13 mouse cellular contexts compared by ENCODE assay signal in the genomic region with DNA sequence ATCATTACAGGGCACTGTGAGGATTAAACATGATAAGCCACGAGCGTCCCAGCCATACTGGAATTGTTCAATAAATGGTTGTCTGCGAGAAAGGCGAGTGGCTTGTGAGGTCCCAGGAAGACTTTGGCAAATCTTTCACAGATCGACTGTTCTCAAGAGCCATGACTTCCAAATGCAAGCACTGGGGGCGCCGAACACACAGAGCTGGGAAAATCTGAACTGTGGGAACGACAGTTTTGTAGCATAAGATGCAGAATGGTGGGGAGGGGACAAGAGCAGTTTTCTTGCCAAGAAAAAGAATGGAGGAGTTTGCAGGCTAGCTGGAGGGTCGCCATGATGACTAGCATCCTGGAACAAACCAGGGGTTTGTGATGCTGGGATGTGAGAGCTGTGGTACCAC.
DNase-seq lines count a peak whose midpoint lies in the region; TF ChIP-seq lines count a peak whose summit lies in the region.
"Had no signal": no experiment of that assay in that cellular context is flagged by ENCODE, and none has a peak within 500 bp of the region (broad histone marks: within the 10 kb centered on the region; RNA-seq: fewer than 3 reads in every experiment).

No protein-coding gene starts in this region.

- intact Hi-C loops in gastrocnemius, adult 2 months (cut with DNase I) = no loop called here
- intact Hi-C loops in left cerebral cortex, postnatal 14 days (cut with DNase I) = no loop called here
- intact Hi-C loops in left cerebral cortex, postnatal 36 days (cut with DNase I) = no loop called here

- TF ChIP-seq POLR2A in cortical plate, adult 2 months (IDR thresholded peaks at IDR 0.05; ENCODE audit: extremely low read depth, insufficient read depth, low read length) = no peak

- H3K27ac ChIP-seq in gastrocnemius, adult 2 months = no peak overlapping the region
- H3K27ac ChIP-seq in cortical plate, adult 2 months (ENCODE audit: insufficient read depth, low read length) = no peak overlapping the region
- H3K27ac ChIP-seq: heart, embryonic 10.5 days had no signal

- H3K4me1 ChIP-seq in cortical plate, adult 2 months (ENCODE audit: control insufficient read depth, insufficient read depth, low read length) = no peaks in the 10 kb centered on the region

- H3K4me3 ChIP-seq in gastrocnemius, adult 2 months = no peak overlapping the region
- no peak overlapping the region for H3K4me3 ChIP-seq in cortical plate, adult 2 months (ENCODE audit: insufficient read depth, low read length)
- H3K4me3 ChIP-seq: heart, embryonic 10.5 days had no signal

- DNase-seq in gastrocnemius, adult 2 months = no peak
- DNase-seq in gastrocnemius, postnatal 10 days = no peak
- DNase-seq in left cerebral cortex, postnatal 14 days (ENCODE audit: low spot score in 2 of 2) = peak; percentile 17 to 29
- no peak for DNase-seq in left cerebral cortex, postnatal 36 days (ENCODE audit: low spot score in 2 of 2)
- peak; percentile 18 for DNase-seq in right cerebral cortex, postnatal 14 days
- DNase-seq in right cerebral cortex, postnatal 25 days = no peak
- no peak for DNase-seq in urinary bladder, postnatal 36 days (ENCODE audit: low spot score in 2 of 2)
- DNase-seq: cerebellum, adult 8-10 months; heart, postnatal 4 days; kidney, postnatal 14 days; liver had no signal

- TF ChIP-seq CTCF in gastrocnemius, adult 2 months (IDR thresholded peaks at IDR 0.05) = peak; percentile 19; the same call in 1 of the 2 replicates
- TF ChIP-seq CTCF in cortical plate, adult 2 months (IDR thresholded peaks at IDR 0.05; ENCODE audit: extremely low read depth, insufficient read depth, low read length) = 0 out of 2 replicates have a peak, but pooled peaks have one; percentile 21

Comparison
In these comparisons a context has a peak if more than half of its experiments do, and no peak if none do; other contexts are left out.
1. DNase-seq: peak in left cerebral cortex, postnatal 14 days (2 of 2) and right cerebral cortex, postnatal 14 days (single experiment); none in gastrocnemius, adult 2 months (single experiment), gastrocnemius, postnatal 10 days (single experiment), left cerebral cortex, postnatal 36 days (0 of 2), right cerebral cortex, postnatal 25 days (single experiment) and urinary bladder, postnatal 36 days (0 of 2).